Mouse (Mus musculus): Measurements from ENCODE around the gene Nedd9.

- TF ChIP-seq POLR2A (IDR thresholded peaks at IDR 0.05; ENCODE audit: low read depth, low read length) (no peak), MYC (IDR thresholded peaks at IDR 0.05; ENCODE audit: low read depth, low read length) (no peak), PAX5 (IDR thresholded peaks at IDR 0.05; ENCODE audit: low read length) (no peak), EP300 (IDR thresholded peaks at IDR 0.05; ENCODE audit: low read length) (no peak), RAD21 (IDR thresholded peaks at IDR 0.05; ENCODE audit: low read depth, low read length) (no peak), TCF12 (IDR thresholded peaks at IDR 0.05; ENCODE audit: low read depth, low read length) (no peak), UBTF (IDR thresholded peaks at IDR 0.05; ENCODE audit: low read depth, low read length) (no peak), MAZ (IDR thresholded peaks at IDR 0.05; ENCODE audit: low read depth, low read length) (no peak), CTCF (conservative IDR thresholded peaks at IDR 0.05 in 1 of 2, IDR thresholded peaks at IDR 0.05 in 1 of 2; ENCODE audit: low read depth in 2 of 2, low read length in 2 of 2) (no peak), ZKSCAN1 (IDR thresholded peaks at IDR 0.05; ENCODE audit: borderline replicate concordance, low read depth, low read length) (no peak), MEF2A (IDR thresholded peaks at IDR 0.05; ENCODE audit: borderline replicate concordance, low read depth, low read length) (no peak), HCFC1 (IDR thresholded peaks at IDR 0.05; ENCODE audit: low read depth, low read length) (no peak), ZNF384 (IDR thresholded peaks at IDR 0.05; ENCODE audit: low read depth, low read length) (no peak), E2F4 (IDR thresholded peaks at IDR 0.05; ENCODE audit: insufficient replicate concordance, low read depth, low read length) (no peak)
These were observed 77.9 kb downstream of the Nedd9 start for GRCm38 (mm10) chr13:41409291-41409690.
